Mouse (Mus musculus) layer of hippocampus, postnatal 25 days (tissue): ENCODE measurements at regions not wholly inside any gene's neighbourhood (a gene's known extent, or its start where the extent isn't known, plus 50 kb on each side); places are given as distances from the start of the nearest gene placed in this dataset.
"Not testable (repeated sequence)": the region's sequence is repeated elsewhere in the genome, so short reads cannot be mapped to it uniquely, and the experiment has no call there.

Experiments used
- DNase-seq, 2 experiments: peaks; one replicate each; pipeline ENCODE4 v3.0.0; 2022; ENCODE audit warnings: mixed read lengths in 2 of 2, low spot score in 1 of 2; ENCODE audit errors: extremely low spot score in 1 of 2

DNA sequence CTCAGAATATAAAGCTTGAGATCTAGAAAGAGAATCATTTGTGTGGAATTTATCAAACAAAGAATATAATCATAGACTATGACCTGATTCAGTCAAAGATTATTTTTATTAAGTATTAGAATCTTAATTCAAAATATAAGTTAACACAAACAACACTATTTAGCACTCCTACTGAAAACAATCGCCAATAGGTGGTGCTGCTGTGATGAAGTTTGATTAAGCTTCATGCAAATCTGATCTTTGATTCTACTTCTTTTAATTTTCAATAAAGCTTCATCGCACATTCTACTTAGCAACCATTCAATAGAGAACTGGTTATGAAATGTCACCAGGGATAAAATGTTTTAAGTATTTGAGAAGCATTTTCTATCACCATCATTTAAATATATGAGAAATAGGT is 1509.9 kb upstream of the Pcdh7 start:
- DNase-seq = peak in 1 of 2 experiments; percentile 45

DNA sequence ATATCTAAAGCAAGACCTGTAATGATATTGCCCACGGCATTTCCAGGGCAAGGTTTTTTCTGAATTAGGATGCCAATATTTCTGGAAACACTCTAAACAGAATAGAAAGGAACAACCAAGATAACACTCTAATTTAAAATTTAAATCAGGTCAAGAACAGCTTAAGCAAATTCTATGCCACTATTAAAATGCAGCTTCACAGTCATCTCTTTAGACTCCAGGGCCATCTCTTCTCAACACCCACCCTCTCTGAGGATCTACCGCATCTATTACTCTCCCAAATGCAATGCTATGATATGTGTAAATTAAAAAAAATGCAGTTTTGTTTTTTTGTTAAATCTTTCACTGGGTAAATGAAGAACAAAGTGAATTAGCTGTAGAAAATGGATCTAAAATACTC is 1501.9 kb upstream of the Pcdh7 start:
- DNase-seq = no peak

- no peak for DNase-seq
These were observed 1451.6 kb upstream of the Pcdh7 start for GRCm38 (mm10) chr5:56266121-56266520.

GRCm38 (mm10) chr5:56291666-56292065 is 1426.1 kb upstream of the Pcdh7 start:
- DNase-seq = not testable (repeated sequence)
